Mouse (Mus musculus) intestine, embryonic 16.5 days (tissue): ENCODE measurements at regions not wholly inside any gene's neighbourhood (a gene's known extent, or its start where the extent isn't known, plus 50 kb on each side); places are given as distances from the start of the nearest gene placed in this dataset.

Source experiments
- ATAC-seq: fragments of 200-750 bp; cut with Nextera tagmentation; 2 replicates; pipeline ENCODE4 v1.8.0; 2017; ENCODE audit warnings: moderate TSS enrichment, moderate library complexity
- H3K27ac ChIP-seq: fragments of 300-500 bp; sonication (generic); 2 replicates; pipeline ENCODE4 v1.5.1; 2014; ENCODE audit warnings: mild to moderate bottlenecking, low read length
- H3K27me3 ChIP-seq: fragments of 300-500 bp; sonication (generic); replicated peaks from 2 replicates; pipeline ENCODE4 v1.6.1; 2014; ENCODE audit warnings: low read length, control low read depth, mixed read lengths; ENCODE audit not compliant: control insufficient read depth, insufficient read depth
- H3K36me3 ChIP-seq: fragments of 300-500 bp; sonication (generic); 2 replicates; pipeline ENCODE4 v1.6.1; 2014; ENCODE audit warnings: low read length, control low read depth; ENCODE audit not compliant: control insufficient read depth, insufficient read depth
- H3K4me1 ChIP-seq: fragments of 300-500 bp; sonication (generic); 2 replicates; pipeline ENCODE4 v1.6.1; 2014; ENCODE audit warnings: low read length, control low read depth, mixed read lengths; ENCODE audit not compliant: control insufficient read depth, insufficient read depth
- H3K4me2 ChIP-seq: fragments of 300-500 bp; sonication (generic); 2 replicates; pipeline ENCODE4 v1.6.1; 2014; ENCODE audit warnings: low read depth, low read length, control low read depth
- H3K4me3 ChIP-seq: fragments of 300-500 bp; sonication (generic); 2 replicates; pipeline ENCODE4 v1.5.1; 2014; ENCODE audit warnings: mild to moderate bottlenecking, low read length
- H3K9ac ChIP-seq: fragments of 300-500 bp; sonication (generic); 2 replicates; pipeline ENCODE4 v1.6.1; 2014; ENCODE audit warnings: low read depth, low read length
- H3K9me3 ChIP-seq: fragments of 300-500 bp; sonication (generic); 2 replicates; pipeline ENCODE4 v1.6.1; 2016; ENCODE audit warnings: low read length, control low read depth; ENCODE audit not compliant: control insufficient read depth
- WGBS: fragments of 180-500 bp; shearing (Covaris S2); extraction: QIAGEN DNeasy Blood & Tissue Kit; methylation state at CpG from one replicate; pipeline ENCODE4 v1.1.7; 2014; 5-methylcytosine and 5-hydroxymethylcytosine counted together

- no peak overlapping the region for H3K27ac ChIP-seq
- H3K27me3 ChIP-seq: no peaks in the 10 kb centered on the region
- no peaks in the 10 kb centered on the region for H3K4me1 ChIP-seq
- H3K36me3 ChIP-seq: no peaks in the 10 kb centered on the region
- no peak overlapping the region for H3K9ac ChIP-seq
- no peak overlapping the region for H3K4me3 ChIP-seq
- no peak for ATAC-seq
- WGBS: 62% methylated on average over 8 of the region's 8 CpGs
- no peak overlapping the region for H3K4me2 ChIP-seq
- no peaks in the 10 kb centered on the region for H3K9me3 ChIP-seq
These were observed 93.5 kb upstream of the Cxcr4 start for GRCm38 (mm10) chr1:128685467-128686137.

DNA sequence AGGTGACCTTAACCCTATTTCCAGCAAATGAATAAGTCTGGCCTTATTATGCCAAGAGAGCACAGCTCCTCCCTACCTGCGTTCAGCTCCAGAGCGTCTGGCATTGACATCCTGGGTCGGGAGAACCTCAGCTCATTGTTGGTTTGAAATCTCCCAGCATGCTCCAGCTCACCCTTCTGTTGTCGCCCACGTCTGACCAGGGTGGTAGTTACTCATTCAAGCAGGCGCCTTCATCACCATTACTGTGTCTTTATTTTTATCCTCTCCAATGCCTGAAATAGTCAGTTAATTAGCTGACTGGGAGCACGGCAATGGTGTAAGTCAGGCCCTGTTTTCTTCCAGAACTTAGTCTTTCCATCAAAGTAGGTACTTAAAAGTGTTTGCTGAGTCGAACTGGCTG, 90.8 kb upstream of the Cxcr4 start:
- Histone ChIP-seq H3K9ac (no peak overlapping the region), H3K9me3 (no peaks in the 10 kb centered on the region), H3K4me1 (no peaks in the 10 kb centered on the region), H3K27ac (no peak overlapping the region), H3K36me3 (no peaks in the 10 kb centered on the region), H3K4me2 (no peak overlapping the region), H3K27me3 (no peaks in the 10 kb centered on the region), H3K4me3 (no peak overlapping the region)
- WGBS: 73% methylated on average over 8 of the region's 8 CpGs
- ATAC-seq: no peak

DNA sequence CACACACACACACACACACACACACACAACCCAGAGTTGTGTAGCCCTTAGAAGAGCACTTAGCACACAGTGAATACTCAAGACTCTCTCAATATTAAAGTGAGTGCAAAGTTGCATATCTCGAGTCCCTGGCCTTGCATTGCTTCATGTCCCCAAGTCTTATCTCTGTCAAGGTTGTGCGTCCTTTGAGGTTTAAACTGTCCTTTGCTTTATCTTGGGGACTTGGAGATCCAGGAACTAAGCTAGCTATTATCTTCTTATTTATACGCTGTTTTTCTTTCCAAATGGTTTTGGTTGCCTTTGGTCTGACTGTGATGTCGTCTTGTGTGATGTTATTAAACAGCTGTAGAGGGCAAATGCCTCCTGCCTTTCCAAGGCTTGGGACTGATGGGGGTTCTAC, 89.2 kb upstream of the Cxcr4 start:
- H3K4me3 ChIP-seq: no peak overlapping the region
- no peak overlapping the region for H3K9ac ChIP-seq
- no peaks in the 10 kb centered on the region for H3K9me3 ChIP-seq
- no peaks in the 10 kb centered on the region for H3K36me3 ChIP-seq
- no peaks in the 10 kb centered on the region for H3K27me3 ChIP-seq
- no peaks in the 10 kb centered on the region for H3K4me1 ChIP-seq
- WGBS: 75% methylated on average over 4 of the region's 4 CpGs
- no peak for ATAC-seq
- no peak overlapping the region for H3K4me2 ChIP-seq
- H3K27ac ChIP-seq: no peak overlapping the region

- Histone ChIP-seq H3K27ac (no peak overlapping the region), H3K4me3 (no peak overlapping the region), H3K4me2 (no peak overlapping the region), H3K36me3 (no peaks in the 10 kb centered on the region), H3K4me1 (no peaks in the 10 kb centered on the region), H3K9me3 (no peaks in the 10 kb centered on the region), H3K27me3 (no peaks in the 10 kb centered on the region), H3K9ac (no peak overlapping the region)
- WGBS: 57% methylated on average over 3 of the region's 3 CpGs
- no peak for ATAC-seq
These were observed 88.4 kb upstream of the Cxcr4 start for GRCm38 (mm10) chr1:128680538-128680937.

- Histone ChIP-seq H3K4me3 (no peak overlapping the region), H3K9ac (no peak overlapping the region), H3K27ac (no peak overlapping the region), H3K36me3 (no peaks in the 10 kb centered on the region), H3K4me2 (no peak overlapping the region), H3K27me3 (no peaks in the 10 kb centered on the region), H3K9me3 (no peaks in the 10 kb centered on the region), H3K4me1 (no peaks in the 10 kb centered on the region)
- no peak for ATAC-seq
- 80% methylated on average over 5 of the region's 5 CpGs for WGBS
These were observed 87.9 kb upstream of the Cxcr4 start for GRCm38 (mm10) chr1:128680012-128680411.

DNA sequence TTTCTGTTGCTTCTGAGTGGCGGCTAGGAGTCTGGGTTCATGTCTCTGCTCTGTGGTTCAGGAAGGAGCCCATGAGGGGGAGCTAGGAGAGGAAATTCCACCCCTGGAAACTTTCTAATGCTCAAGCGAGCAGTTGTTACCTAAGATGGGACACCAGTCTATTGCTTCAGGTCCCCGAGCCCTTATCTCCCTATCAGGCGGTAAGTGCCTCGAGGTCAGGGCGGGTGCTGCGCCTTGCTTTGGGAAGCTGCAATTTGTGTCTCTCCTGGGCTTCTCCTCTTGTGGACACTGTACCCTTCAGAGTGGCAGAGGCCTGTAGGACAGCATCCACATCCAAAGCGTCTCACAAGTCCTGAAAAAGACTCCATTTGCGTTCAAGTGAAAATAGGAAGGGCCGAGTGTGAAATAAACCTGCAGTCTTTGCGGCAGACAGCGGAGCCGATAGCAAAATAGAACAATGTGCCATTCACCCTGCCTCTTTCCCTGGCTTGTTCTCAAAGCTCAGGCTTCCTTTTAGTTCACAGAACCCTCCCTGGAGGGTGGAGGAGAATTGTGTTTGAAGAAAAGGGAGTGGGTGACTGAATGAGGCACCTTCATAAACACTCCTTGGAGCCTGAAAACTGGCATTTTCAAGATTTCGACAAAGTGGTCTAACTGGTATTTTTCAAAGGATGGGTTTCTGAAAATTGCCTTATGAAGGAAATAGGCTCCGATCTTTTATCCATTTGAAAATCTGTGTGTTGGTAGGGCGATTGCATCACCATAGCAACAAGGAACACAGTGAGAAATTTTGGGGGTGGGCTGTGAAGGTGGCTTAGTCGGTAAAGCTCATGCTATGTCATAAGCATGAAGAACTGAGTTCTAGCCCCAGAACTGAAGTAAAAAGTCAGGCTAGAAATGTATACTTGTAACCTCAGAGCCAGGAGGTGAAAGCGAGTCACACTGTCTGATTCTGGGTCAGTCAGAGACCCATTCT, 87.2 kb upstream of the Cxcr4 start:
- no peak overlapping the region for H3K4me3 ChIP-seq
- 0 out of 2 replicates have a peak overlapping the region, but pooled peaks have one; percentile 21 for H3K4me2 ChIP-seq
- H3K27ac ChIP-seq: no peak overlapping the region
- no peaks in the 10 kb centered on the region for H3K4me1 ChIP-seq
- H3K27me3 ChIP-seq: no peaks in the 10 kb centered on the region
- WGBS: 46% methylated on average over 18 of the region's 18 CpGs
- peak; percentile 28 for ATAC-seq
- H3K9ac ChIP-seq: no peak overlapping the region
- H3K9me3 ChIP-seq: no peaks in the 10 kb centered on the region
- no peaks in the 10 kb centered on the region for H3K36me3 ChIP-seq

DNA sequence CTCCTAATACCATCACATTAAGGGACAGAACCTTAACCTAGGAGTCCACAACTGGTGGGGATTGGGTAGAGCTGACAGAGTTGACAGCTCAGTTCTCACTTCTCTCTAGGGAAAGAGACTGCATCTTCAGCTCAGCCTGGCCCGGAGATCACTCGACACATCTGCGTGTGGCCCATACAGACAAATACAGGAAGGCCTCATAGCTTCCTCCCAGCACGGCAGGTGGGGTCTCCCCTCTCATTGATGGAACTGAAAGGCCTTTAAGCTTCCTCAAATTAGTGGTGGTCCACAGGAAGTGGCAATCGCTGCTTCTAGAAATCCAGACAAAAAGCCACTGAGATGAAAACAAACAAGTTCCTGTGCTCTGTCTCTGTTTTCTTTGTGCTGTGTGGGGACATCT, 83.4 kb upstream of the Cxcr4 start:
- Histone ChIP-seq H3K27me3 (no peaks in the 10 kb centered on the region), H3K4me2 (no peak overlapping the region), H3K9ac (no peak overlapping the region), H3K4me3 (no peak overlapping the region), H3K27ac (no peak overlapping the region), H3K36me3 (no peaks in the 10 kb centered on the region), H3K4me1 (no peaks in the 10 kb centered on the region), H3K9me3 (no peaks in the 10 kb centered on the region)
- WGBS: 85% methylated on average over 5 of the region's 5 CpGs
- ATAC-seq: no peak

- no peak overlapping the region for H3K4me2 ChIP-seq
- H3K9me3 ChIP-seq: no peaks in the 10 kb centered on the region
- H3K27ac ChIP-seq: no peak overlapping the region
- ATAC-seq: no peak
- no peaks in the 10 kb centered on the region for H3K27me3 ChIP-seq
- no peak overlapping the region for H3K4me3 ChIP-seq
- 90% methylated on average over 3 of the region's 3 CpGs for WGBS
- no peaks in the 10 kb centered on the region for H3K36me3 ChIP-seq
- H3K9ac ChIP-seq: no peak overlapping the region
- H3K4me1 ChIP-seq: no peaks in the 10 kb centered on the region
These were observed 80.2 kb upstream of the Cxcr4 start for GRCm38 (mm10) chr1:128672306-128672705.

- Histone ChIP-seq H3K9me3 (no peaks in the 10 kb centered on the region; the same call in 1 of the 2 replicates), H3K9ac (no peak overlapping the region), H3K36me3 (no peaks in the 10 kb centered on the region), H3K4me2 (no peak overlapping the region), H3K27ac (no peak overlapping the region), H3K4me1 (no peaks in the 10 kb centered on the region), H3K27me3 (no peaks in the 10 kb centered on the region), H3K4me3 (no peak overlapping the region)
- 0 out of 2 replicates have a peak, but pooled peaks have one; percentile 23 for ATAC-seq
- 47% methylated on average over 3 of the region's 3 CpGs for WGBS
These were observed 79.4 kb upstream of the Cxcr4 start for GRCm38 (mm10) chr1:128671495-128671894.
